Mouse (Mus musculus) heart, postnatal 0 days (tissue): ENCODE data around the gene Cdx4. TPM values are rescaled to one million over a fixed set of nuclear protein-coding genes. Genes with fewer than 3 reads are reported as not detected.

Experiments used
- ATAC-seq: fragments of 200-750 bp; cut with Nextera tagmentation; 2 replicates; pipeline ENCODE4 v1.8.0; 2017; ENCODE audit warnings: low read depth, moderate number of reproducible peaks, moderate library complexity; ENCODE audit not compliant: insufficient read depth
- DNase-seq: peaks from one replicate; pipeline ENCODE4 v3.0.0-alpha.2; 2016; ENCODE audit warnings: low spot score
- H3K27ac ChIP-seq: fragments of 300-500 bp; sonication (generic); 2 replicates; pipeline ENCODE4 v1.5.1; 2014; ENCODE audit warnings: low read depth, mild to moderate bottlenecking
- H3K27me3 ChIP-seq: fragments of 300-500 bp; sonication (generic); 2 replicates; pipeline ENCODE4 v1.6.1; 2014; ENCODE audit warnings: low read length, mixed read lengths; ENCODE audit not compliant: control insufficient read depth, insufficient read depth
- H3K36me3 ChIP-seq: fragments of 300-500 bp; sonication (generic); replicated peaks from 2 replicates; pipeline ENCODE4 v1.6.1; 2014; ENCODE audit warnings: low read length, mixed read lengths; ENCODE audit not compliant: control insufficient read depth, insufficient read depth
- H3K4me1 ChIP-seq: fragments of 300-500 bp; sonication (generic); 2 replicates; pipeline ENCODE4 v1.6.1; 2014; ENCODE audit warnings: antibody characterized with exemption; ENCODE audit not compliant: control insufficient read depth, insufficient read depth
- H3K4me2 ChIP-seq: fragments of 300-500 bp; sonication (generic); 2 replicates; pipeline ENCODE4 v1.6.1; 2014; ENCODE audit warnings: low read depth, mild to moderate bottlenecking, low read length, moderate library complexity
- H3K4me3 ChIP-seq: fragments of 300-500 bp; sonication (generic); 2 replicates; pipeline ENCODE4 v1.5.1; 2014; ENCODE audit warnings: low read depth, low read length
- H3K9ac ChIP-seq: fragments of 300-500 bp; sonication (generic); replicated peaks from 2 replicates; pipeline ENCODE4 v1.6.1; 2014; ENCODE audit warnings: low read depth, low read length, mixed read lengths
- H3K9me3 ChIP-seq: fragments of 300-500 bp; sonication (generic); replicated peaks from 2 replicates; pipeline ENCODE4 v1.6.1; 2016; ENCODE audit warnings: low read length; ENCODE audit not compliant: control insufficient read depth
- CTCF ChIP-seq: IDR thresholded peaks from 2 replicates; pipeline ENCODE4 v1.5.1; 2016; ENCODE audit warnings: antibody characterized with exemption, control low read depth, low read depth
- EP300 ChIP-seq: IDR thresholded peaks from 2 replicates; pipeline ENCODE4 v1.6.1; 2016; ENCODE audit warnings: antibody characterized with exemption, low read depth
- WGBS: fragments of 180-500 bp; shearing (Covaris S2); extraction: QIAGEN DNeasy Blood & Tissue Kit; methylation state at CpG from one replicate; pipeline ENCODE4 v1.1.7; 2014; 5-methylcytosine and 5-hydroxymethylcytosine counted together
- polyA plus RNA-seq: library from polyadenylated mRNA; unstranded; fragments of >200 nt; fragmentation: Nextera tagmentation; extraction: Ambion mirVana; gene quantifications from 2 replicates; pipeline ENCODE4 v1.2.1, GENCODE M21; 2015
- total RNA-seq: library from RNA; depleted of rRNA; stranded (reverse); fragments of >200 nt; gene quantifications from 2 replicates; pipeline ENCODE4 v1.2.3, GENCODE M21; 2014; ENCODE audit warnings: low replicate concordance

Gene Cdx4
- total and polyA plus RNA-seq, 2 experiments from 2014 or later, result not detected

DNA sequence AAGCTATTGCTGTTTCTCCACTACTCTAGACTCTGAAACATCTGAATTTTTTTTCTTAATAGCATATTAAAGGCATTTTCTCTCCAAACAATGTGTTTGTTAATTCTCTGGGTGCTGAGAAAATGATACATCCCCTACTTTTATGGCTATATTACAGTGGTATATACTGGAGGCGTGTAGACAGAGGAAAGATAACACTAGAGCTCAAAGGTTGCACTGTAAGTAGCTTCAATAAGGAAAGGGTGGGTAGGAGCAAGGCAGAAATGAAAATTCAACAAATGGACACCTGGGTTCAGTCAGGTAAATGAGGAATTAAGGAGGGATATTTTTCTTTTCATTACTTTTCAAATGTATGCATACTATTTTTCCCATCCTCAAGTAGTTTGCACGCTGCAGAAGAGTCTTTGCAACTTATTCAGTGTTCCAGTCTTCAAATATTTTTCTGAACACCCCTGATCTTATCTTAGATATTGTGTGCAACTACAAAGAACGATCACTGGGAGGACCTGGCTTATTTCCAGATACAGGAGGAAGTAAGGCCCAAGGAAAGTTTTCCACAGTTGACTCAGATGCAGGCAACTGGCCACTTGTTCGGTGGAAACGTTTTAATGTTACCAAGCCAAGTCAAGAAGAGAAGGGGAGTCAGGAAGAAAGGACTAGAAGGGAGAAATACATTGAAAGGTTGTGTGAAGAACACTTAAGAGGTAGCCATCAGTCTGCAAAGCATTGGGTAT is 10.1 kb downstream of the Cdx4 start:
- DNase-seq (no peak), ATAC-seq (no peak)
- 49% methylated on average over 5 of the region's 5 CpGs for WGBS
- no peak overlapping the region for H3K9ac ChIP-seq
- H3K36me3 ChIP-seq, result no peaks in the 10 kb centered on the region
- no peaks in the 10 kb centered on the region for H3K9me3 ChIP-seq
- H3K27me3 ChIP-seq, result peaks cover 29% of the 10 kb centered on the region; the same call in 1 of the 2 replicates
- H3K4me3 ChIP-seq, result no peak overlapping the region
- no peak overlapping the region for H3K27ac ChIP-seq
- no peak for TF ChIP-seq EP300
- TF ChIP-seq CTCF, result no peak
- no peak overlapping the region for H3K4me2 ChIP-seq
- no peaks in the 10 kb centered on the region for H3K4me1 ChIP-seq

DNA sequence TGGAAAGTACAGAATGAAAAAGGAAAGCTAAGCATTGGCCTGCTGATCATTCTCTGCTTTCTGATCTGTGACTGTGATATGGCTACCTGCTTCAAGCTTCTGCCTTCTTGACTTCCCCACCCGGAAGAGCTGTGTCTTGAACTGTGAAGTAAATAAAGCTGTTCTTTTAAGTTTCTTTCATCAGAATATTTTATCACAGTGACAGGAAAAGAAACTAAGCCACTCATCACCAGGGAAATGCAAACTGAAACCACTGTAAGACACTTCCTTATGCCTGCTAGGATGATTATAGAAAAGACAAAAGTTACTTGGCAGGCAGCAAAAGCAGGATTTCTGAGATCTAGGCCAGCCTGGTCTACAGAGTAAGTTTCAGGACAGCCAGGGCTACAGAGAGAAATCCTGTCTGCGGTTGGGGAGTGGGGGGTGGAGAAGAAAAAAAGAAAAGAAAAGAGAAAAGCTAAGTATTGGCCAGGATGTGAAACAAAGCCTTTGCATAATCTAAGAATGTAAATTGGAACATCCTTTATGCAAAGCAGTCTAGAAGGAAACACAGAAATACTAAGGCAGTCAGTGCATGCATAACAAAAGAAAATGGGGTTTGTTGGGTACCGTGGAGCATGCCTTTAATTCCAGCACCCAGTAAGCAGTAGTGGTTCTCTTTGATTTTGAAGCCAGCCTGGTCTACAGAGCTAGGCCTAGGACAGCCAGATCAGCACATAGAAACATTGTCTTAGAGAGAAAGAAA is 20.3 kb downstream of the Cdx4 start:
- Histone ChIP-seq H3K27me3 (peaks cover 9% of the 10 kb centered on the region; the same call in 1 of the 2 replicates), H3K4me3 (no peak overlapping the region), H3K36me3 (no peaks in the 10 kb centered on the region), H3K9me3 (no peaks in the 10 kb centered on the region), H3K4me1 (no peaks in the 10 kb centered on the region), H3K9ac (no peak overlapping the region), H3K4me2 (no peak overlapping the region), H3K27ac (no peak overlapping the region)
- whole genome bisulfite sequencing, result 64% methylated on average over 3 of the region's 3 CpGs
- TF ChIP-seq EP300 (no peak), CTCF (no peak)
- DNase-seq, result no peak
- ATAC-seq, result no peak

DNA sequence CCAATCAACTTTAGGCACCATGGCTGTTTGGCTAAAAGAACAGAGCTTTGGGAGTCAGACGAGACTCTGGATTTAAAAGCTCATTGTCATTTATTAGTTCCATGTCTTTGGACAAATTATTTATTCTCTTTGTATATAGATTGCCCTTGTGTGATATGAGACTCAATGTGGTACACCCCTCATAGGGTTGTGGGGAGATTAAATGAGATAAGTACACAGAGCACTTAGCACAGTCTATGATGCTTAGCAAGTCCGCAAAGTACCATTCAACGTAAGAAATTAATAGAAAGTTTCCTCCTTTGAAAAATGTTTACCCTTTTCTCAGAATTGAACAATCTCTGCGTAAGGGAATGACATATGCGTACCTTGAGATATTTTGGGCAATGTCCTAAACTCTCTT is 34.6 kb downstream of the Cdx4 start:
- TF ChIP-seq EP300, result no peak
- no peak for TF ChIP-seq CTCF
- ATAC-seq, result no peak

DNA sequence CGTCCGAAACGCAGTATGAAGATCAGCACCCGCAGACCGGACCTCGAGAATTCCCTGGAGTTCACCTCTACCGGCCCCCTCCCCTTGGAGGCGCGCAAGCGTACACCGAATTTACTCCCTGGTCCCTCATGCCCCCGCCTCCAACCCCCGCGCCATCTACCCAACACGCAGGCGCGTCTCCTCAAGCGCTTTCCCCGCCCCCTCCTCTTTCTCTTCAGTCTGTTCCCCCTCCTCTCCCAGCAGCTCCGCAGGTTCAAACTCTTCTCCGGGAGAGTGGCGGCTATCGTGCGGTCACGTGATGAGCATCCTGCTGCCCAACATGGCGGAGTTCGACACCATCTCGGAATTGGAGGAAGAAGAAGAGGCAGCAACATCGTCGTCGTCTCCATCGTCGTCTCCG is 35.1 kb downstream of the Cdx4 start, which contains the start of gene Chic1:
Gene Chic1 (plus strand): TSS at position 190 of the 400 bp plus-strand sequence.
- Histone ChIP-seq H3K27me3 (peaks cover 27% of the 10 kb centered on the region), H3K36me3 (no peaks in the 10 kb centered on the region), H3K27ac (no peak within 1 kb of the TSS), H3K9ac (peak within 1 kb of the TSS; percentile 56), H3K9me3 (no peaks in the 10 kb centered on the region), H3K4me1 (no peaks in the 10 kb centered on the region), H3K4me2 (peak within 1 kb of the TSS; percentile 75), H3K4me3 (peak within 1 kb of the TSS; percentile 69)
- ATAC-seq (peak; percentile 85), DNase-seq (peak; percentile 37)
- TF ChIP-seq CTCF (no peak), EP300 (no peak)
- 16% methylated on average over 34 of the region's 34 CpGs for WGBS

More for the DNA sequence above, 34.6 kb downstream of the Cdx4 start:
- no peak for DNase-seq
- Histone ChIP-seq H3K27me3 (peaks cover 32% of the 10 kb centered on the region), H3K4me1 (no peaks in the 10 kb centered on the region), H3K27ac (no peak overlapping the region), H3K36me3 (no peaks in the 10 kb centered on the region), H3K4me3 (peak overlapping the region; percentile 69), H3K9me3 (no peaks in the 10 kb centered on the region), H3K4me2 (peak overlapping the region; percentile 75), H3K9ac (no peak overlapping the region)
- 46% methylated on average over 5 of the region's 5 CpGs for WGBS

DNA sequence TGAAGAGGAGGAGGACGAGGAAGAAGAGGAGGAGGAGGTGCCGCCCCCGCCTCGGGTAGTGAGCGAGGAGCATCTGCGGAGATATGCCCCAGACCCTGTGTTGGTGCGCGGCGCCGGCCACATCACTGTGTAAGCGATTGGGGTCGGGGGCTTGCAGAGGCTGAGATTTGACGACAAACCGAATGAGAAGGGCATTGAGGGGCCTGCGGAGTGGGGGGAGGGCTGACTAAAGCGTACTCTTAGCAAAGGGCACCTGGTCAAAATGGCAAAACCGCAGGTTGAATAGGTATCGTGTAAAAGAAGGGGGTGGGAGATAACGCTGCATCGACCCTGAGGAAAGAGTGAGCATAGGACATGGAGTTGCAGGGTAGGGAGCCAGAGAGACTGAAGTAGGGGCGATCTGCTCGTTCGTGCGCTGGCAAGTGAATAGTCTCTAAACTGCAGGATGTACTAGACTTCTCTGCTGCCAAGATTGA is 35.6 kb downstream of the Cdx4 start:
- H3K27me3 ChIP-seq, result peaks cover 26% of the 10 kb centered on the region
- no peak overlapping the region for H3K27ac ChIP-seq
- peak overlapping the region; percentile 56 for H3K9ac ChIP-seq
- H3K36me3 ChIP-seq, result no peaks in the 10 kb centered on the region
- ATAC-seq (peak; percentile 33; the same call in 1 of the 2 replicates), DNase-seq (no peak)
- H3K4me2 ChIP-seq, result peak overlapping the region; percentile 75
- TF ChIP-seq EP300 (no peak), CTCF (no peak)
- H3K4me1 ChIP-seq, result no peaks in the 10 kb centered on the region
- no peaks in the 10 kb centered on the region for H3K9me3 ChIP-seq
- H3K4me3 ChIP-seq, result peak overlapping the region; percentile 69
- WGBS, result 10% methylated on average over 24 of the region's 24 CpGs
